Mouse (Mus musculus) lung, postnatal 0 days (tissue): ENCODE measurements at regions not wholly inside any gene's neighbourhood (a gene's known extent, or its start where the extent isn't known, plus 50 kb on each side); places are given as distances from the start of the nearest gene placed in this dataset.
A peak's percentile ranks its signal among the peaks of the same experiment; 100 is the strongest.

Experiments used
- ATAC-seq: fragments of 200-750 bp; cut with Nextera tagmentation; 2 replicates; pipeline ENCODE4 v1.8.0; 2017; ENCODE audit warnings: moderate library complexity
- DNase-seq: peaks from one replicate; pipeline ENCODE4 v3.0.0-alpha.2; 2016; ENCODE audit warnings: low spot score
- H3K27ac ChIP-seq: fragments of 300-500 bp; sonication (generic); 2 replicates; pipeline ENCODE4 v1.5.1; 2014; ENCODE audit warnings: antibody characterized with exemption, mild to moderate bottlenecking, low read length, mixed read lengths
- H3K27me3 ChIP-seq: fragments of 300-500 bp; sonication (generic); replicated peaks from 2 replicates; pipeline ENCODE4 v1.6.1; 2014; ENCODE audit warnings: low read length, mixed read lengths; ENCODE audit not compliant: insufficient read depth
- H3K36me3 ChIP-seq: fragments of 300-500 bp; sonication (generic); 2 replicates; pipeline ENCODE4 v1.6.1; 2014; ENCODE audit warnings: low read length, mixed read lengths; ENCODE audit not compliant: insufficient read depth
- H3K4me1 ChIP-seq: fragments of 300-500 bp; sonication (generic); 2 replicates; pipeline ENCODE4 v1.6.1; 2014; ENCODE audit warnings: antibody characterized with exemption, low read depth, low read length, mixed read lengths; ENCODE audit not compliant: insufficient read depth
- H3K4me2 ChIP-seq: fragments of 300-500 bp; sonication (generic); replicated peaks from 2 replicates; pipeline ENCODE4 v1.6.1; 2014; ENCODE audit warnings: low read depth, mild to moderate bottlenecking, low read length, moderate library complexity, mixed read lengths
- H3K4me3 ChIP-seq: fragments of 300-500 bp; sonication (generic); 2 replicates; pipeline ENCODE4 v1.5.1; 2014; ENCODE audit warnings: low read depth, low read length
- H3K9ac ChIP-seq: fragments of 300-500 bp; sonication (generic); replicated peaks from 2 replicates; pipeline ENCODE4 v1.6.1; 2014; ENCODE audit warnings: low read depth, mild to moderate bottlenecking
- H3K9me3 ChIP-seq: fragments of 300-500 bp; sonication (generic); 2 replicates; pipeline ENCODE4 v1.6.1; 2016; ENCODE audit warnings: low read length, mixed read lengths
- CTCF ChIP-seq: IDR thresholded peaks from 2 replicates; pipeline ENCODE4 v1.5.1; 2016; ENCODE audit warnings: antibody characterized with exemption, mild to moderate bottlenecking
- EP300 ChIP-seq: IDR thresholded peaks from 2 replicates; pipeline ENCODE4 v1.6.1; 2016; ENCODE audit warnings: antibody characterized with exemption, mild to moderate bottlenecking, control low read depth
- WGBS: fragments of 180-500 bp; shearing (Covaris S2); extraction: QIAGEN DNeasy Blood & Tissue Kit; methylation state at CpG from one replicate; pipeline ENCODE4 v1.1.7; 2014; 5-methylcytosine and 5-hydroxymethylcytosine counted together

GRCm38 (mm10) chr3:150493433-150494045 is 944.1 kb upstream of the Adgrl4 start:
- Histone ChIP-seq H3K9me3 (no peaks in the 10 kb centered on the region), H3K27me3 (no peaks in the 10 kb centered on the region), H3K4me3 (no peak overlapping the region), H3K4me2 (no peak overlapping the region), H3K36me3 (no peaks in the 10 kb centered on the region), H3K27ac (no peak overlapping the region), H3K4me1 (no peaks in the 10 kb centered on the region), H3K9ac (no peak overlapping the region)
- no peak for TF ChIP-seq CTCF
- TF ChIP-seq EP300: no peak
- WGBS: 87% methylated on average over 2 of the region's 2 CpGs
- no peak for ATAC-seq
- no peak for DNase-seq

- TF ChIP-seq CTCF (no peak), EP300 (no peak)
- Histone ChIP-seq H3K9me3 (no peaks in the 10 kb centered on the region), H3K4me1 (no peaks in the 10 kb centered on the region), H3K4me3 (no peak overlapping the region), H3K9ac (no peak overlapping the region), H3K4me2 (no peak overlapping the region), H3K27me3 (no peaks in the 10 kb centered on the region), H3K36me3 (no peaks in the 10 kb centered on the region), H3K27ac (no peak overlapping the region)
- 78% methylated on average over 3 of the region's 3 CpGs for WGBS
- no peak for ATAC-seq
- no peak for DNase-seq
These were observed 906.7 kb upstream of the Adgrl4 start for GRCm38 (mm10) chr3:150530966-150531365.

GRCm38 (mm10) chr3:150543118-150543517 is 894.6 kb upstream of the Adgrl4 start:
- H3K4me3 ChIP-seq: no peak overlapping the region
- WGBS: 69% methylated on average over 5 of the region's 5 CpGs
- H3K27me3 ChIP-seq: no peaks in the 10 kb centered on the region
- no peak overlapping the region for H3K4me2 ChIP-seq
- no peaks in the 10 kb centered on the region for H3K9me3 ChIP-seq
- ATAC-seq (no peak), DNase-seq (no peak)
- H3K36me3 ChIP-seq: no peaks in the 10 kb centered on the region
- TF ChIP-seq CTCF (no peak), EP300 (no peak)
- no peaks in the 10 kb centered on the region for H3K4me1 ChIP-seq
- H3K27ac ChIP-seq: no peak overlapping the region
- no peak overlapping the region for H3K9ac ChIP-seq

- Histone ChIP-seq H3K9me3 (no peaks in the 10 kb centered on the region), H3K27ac (no peak overlapping the region), H3K36me3 (no peaks in the 10 kb centered on the region), H3K4me1 (no peaks in the 10 kb centered on the region), H3K4me2 (no peak overlapping the region), H3K9ac (no peak overlapping the region), H3K27me3 (no peaks in the 10 kb centered on the region), H3K4me3 (no peak overlapping the region)
- DNase-seq (no peak), ATAC-seq (no peak)
- 50% methylated on average over 1 of the region's 1 CpGs for WGBS
- TF ChIP-seq CTCF (no peak), EP300 (no peak)
These were observed 849.2 kb upstream of the Adgrl4 start for GRCm38 (mm10) chr3:150588474-150588873.

- H3K4me3 ChIP-seq: no peak overlapping the region
- WGBS: 86% methylated on average over 2 of the region's 2 CpGs
- no peaks in the 10 kb centered on the region for H3K4me1 ChIP-seq
- H3K27me3 ChIP-seq: no peaks in the 10 kb centered on the region
- TF ChIP-seq EP300 (no peak), CTCF (no peak)
- no peak overlapping the region for H3K9ac ChIP-seq
- H3K4me2 ChIP-seq: no peak overlapping the region
- H3K36me3 ChIP-seq: no peaks in the 10 kb centered on the region
- H3K9me3 ChIP-seq: no peaks in the 10 kb centered on the region
- DNase-seq (no peak), ATAC-seq (no peak)
- no peak overlapping the region for H3K27ac ChIP-seq
These were observed 846.7 kb upstream of the Adgrl4 start for GRCm38 (mm10) chr3:150590978-150591377.

GRCm38 (mm10) chr3:150603400-150604095 is 834.1 kb upstream of the Adgrl4 start:
- 43% methylated on average over 2 of the region's 2 CpGs for WGBS
- Histone ChIP-seq H3K36me3 (no peaks in the 10 kb centered on the region), H3K27ac (no peak overlapping the region), H3K4me3 (no peak overlapping the region), H3K27me3 (no peaks in the 10 kb centered on the region), H3K9ac (no peak overlapping the region), H3K4me1 (no peaks in the 10 kb centered on the region), H3K4me2 (no peak overlapping the region), H3K9me3 (no peaks in the 10 kb centered on the region)
- peak; percentile 42 for DNase-seq
- peak; percentile 35; the same call in 1 of the 2 replicates for TF ChIP-seq EP300
- no peak for TF ChIP-seq CTCF
- ATAC-seq: no peak
